Mouse (Mus musculus): ENCODE measurements around the gene Hoxa7. TPM values are rescaled to one million over a fixed set of nuclear protein-coding genes. Genes with fewer than 3 reads are reported as not detected.
A peak's percentile ranks its signal among the peaks of the same experiment; 100 is the strongest.

The Hoxa7 gene
- polyA plus RNA-seq (2014; fragmentation: Nextera tagmentation; extraction: Ambion mirVana) = 0.12 and 0.28 TPM in 2 replicates

- H3K4me3 ChIP-seq (ENCODE audit: control insufficient read depth in 1 of 2, insufficient read depth in 1 of 2, low read depth in 1 of 2, low read length in 2 of 2) = peak within 1 kb of the TSS; percentile 56 to 61
- peaks cover 100% of the 10 kb centered on the region for H3K27me3 ChIP-seq (ENCODE audit: control insufficient read depth, insufficient read depth, low read length)
- H3K4me1 ChIP-seq (ENCODE audit: control insufficient read depth in 2 of 2, insufficient read depth in 2 of 2, low read length in 2 of 2) = peaks cover 2 to 14% of the 10 kb centered on the region in 2 experiments; a peak in 1 of 4 replicates
- ATAC-seq (ENCODE audit: insufficient number of reproducible peaks, insufficient read depth, low FRiP score, low read depth) = peak; percentile 57
- H3K9me3 ChIP-seq (ENCODE audit: control insufficient read depth, low read length) = no peaks in the 10 kb centered on the region
- H3K27ac ChIP-seq (replicated peaks in 1 of 2; ENCODE audit: control insufficient read depth in 1 of 2, insufficient read depth in 1 of 2, low read depth in 2 of 2, low read length in 2 of 2) = no peak within 1 kb of the TSS
- no peaks in the 10 kb centered on the region for H3K36me3 ChIP-seq (ENCODE audit: control insufficient read depth, insufficient read depth, low read length)
- 2% methylated on average over 44 of the region's 46 CpGs for WGBS
- H3K9ac ChIP-seq (ENCODE audit: low read length) = peak within 1 kb of the TSS; percentile 57
- H3K4me2 ChIP-seq (ENCODE audit: low read length) = peak within 1 kb of the TSS; percentile 97
Measured at GRCm38 (mm10) chr6:52221337-52221992, at the start of gene Hoxa7. Gene Hoxa7, minus strand, starts transcription at chr6:52221854.

- ATAC-seq (ENCODE audit: insufficient number of reproducible peaks, insufficient read depth, low FRiP score, low read depth) = no peak
- Histone ChIP-seq H3K36me3 (ENCODE audit: control insufficient read depth, insufficient read depth, low read length) (no peaks in the 10 kb centered on the region), H3K9ac (ENCODE audit: low read length) (no peak overlapping the region), H3K4me3 (ENCODE audit: control insufficient read depth in 1 of 2, insufficient read depth in 1 of 2, low read depth in 1 of 2, low read length in 2 of 2) (no peak overlapping the region), H3K4me2 (ENCODE audit: low read length) (no peak overlapping the region), H3K9me3 (ENCODE audit: control insufficient read depth, low read length) (no peaks in the 10 kb centered on the region), H3K27ac (replicated peaks in 1 of 2; ENCODE audit: control insufficient read depth in 1 of 2, insufficient read depth in 1 of 2, low read depth in 2 of 2, low read length in 2 of 2) (no peak overlapping the region), H3K27me3 (ENCODE audit: control insufficient read depth, insufficient read depth, low read length) (peaks cover 98% of the 10 kb centered on the region), H3K4me1 (ENCODE audit: control insufficient read depth in 2 of 2, insufficient read depth in 2 of 2, low read length in 2 of 2) (peaks cover 0 to 3% of the 10 kb centered on the region in 2 experiments; a peak in 1 of 4 replicates)
- 8% methylated on average over 23 of the region's 23 CpGs for WGBS
Measured at GRCm38 (mm10) chr6:52270494-52271480, 49.1 kb upstream of the Hoxa7 start.

GRCm38 (mm10) chr6:52268756-52269155, 47.1 kb upstream of the Hoxa7 start:
- H3K9me3 ChIP-seq (ENCODE audit: control insufficient read depth, low read length) = no peaks in the 10 kb centered on the region
- 0 out of 4 replicates have a peak, but pooled peaks cover 0 to under 1% of the 10 kb centered on the region in 2 experiments for H3K4me1 ChIP-seq (ENCODE audit: control insufficient read depth in 2 of 2, insufficient read depth in 2 of 2, low read length in 2 of 2)
- peaks cover 99% of the 10 kb centered on the region for H3K27me3 ChIP-seq (ENCODE audit: control insufficient read depth, insufficient read depth, low read length)
- ATAC-seq (ENCODE audit: insufficient number of reproducible peaks, insufficient read depth, low FRiP score, low read depth) = no peak
- H3K4me3 ChIP-seq (ENCODE audit: control insufficient read depth in 1 of 2, insufficient read depth in 1 of 2, low read depth in 1 of 2, low read length in 2 of 2) = no peak overlapping the region
- 4% methylated on average over 3 of the region's 3 CpGs for WGBS
- H3K27ac ChIP-seq (replicated peaks in 1 of 2; ENCODE audit: control insufficient read depth in 1 of 2, insufficient read depth in 1 of 2, low read depth in 2 of 2, low read length in 2 of 2) = no peak overlapping the region
- no peak overlapping the region for H3K9ac ChIP-seq (ENCODE audit: low read length)
- no peaks in the 10 kb centered on the region for H3K36me3 ChIP-seq (ENCODE audit: control insufficient read depth, insufficient read depth, low read length)
- no peak overlapping the region for H3K4me2 ChIP-seq (ENCODE audit: low read length)

- H3K4me2 ChIP-seq (ENCODE audit: low read length) = no peak overlapping the region
- no peak overlapping the region for H3K9ac ChIP-seq (ENCODE audit: low read length)
- H3K9me3 ChIP-seq (ENCODE audit: control insufficient read depth, low read length) = no peaks in the 10 kb centered on the region
- 9% methylated on average over 7 of the region's 7 CpGs for WGBS
- H3K36me3 ChIP-seq (ENCODE audit: control insufficient read depth, insufficient read depth, low read length) = no peaks in the 10 kb centered on the region
- H3K4me3 ChIP-seq (ENCODE audit: control insufficient read depth in 1 of 2, insufficient read depth in 1 of 2, low read depth in 1 of 2, low read length in 2 of 2) = no peak overlapping the region
- H3K27me3 ChIP-seq (ENCODE audit: control insufficient read depth, insufficient read depth, low read length) = peaks cover 99% of the 10 kb centered on the region
- H3K27ac ChIP-seq (replicated peaks in 1 of 2; ENCODE audit: control insufficient read depth in 1 of 2, insufficient read depth in 1 of 2, low read depth in 2 of 2, low read length in 2 of 2) = no peak overlapping the region
- no peak for ATAC-seq (ENCODE audit: insufficient number of reproducible peaks, insufficient read depth, low FRiP score, low read depth)
- no peaks in the 10 kb centered on the region for H3K4me1 ChIP-seq (ENCODE audit: control insufficient read depth in 2 of 2, insufficient read depth in 2 of 2, low read length in 2 of 2)
Measured at GRCm38 (mm10) chr6:52268341-52268740, 46.7 kb upstream of the Hoxa7 start.

- WGBS = 9% methylated on average over 3 of the region's 3 CpGs
Measured at GRCm38 (mm10) chr6:52267691-52268090, 46.0 kb upstream of the Hoxa7 start.

GRCm38 (mm10) chr6:52267221-52267620, 45.6 kb upstream of the Hoxa7 start:
- H3K9ac ChIP-seq (ENCODE audit: low read length) = no peak overlapping the region

More at GRCm38 (mm10) chr6:52267691-52268090, 46.0 kb upstream of the Hoxa7 start:
- Histone ChIP-seq H3K9me3 (ENCODE audit: control insufficient read depth, low read length) (no peaks in the 10 kb centered on the region), H3K9ac (ENCODE audit: low read length) (no peak overlapping the region), H3K4me3 (ENCODE audit: control insufficient read depth in 1 of 2, insufficient read depth in 1 of 2, low read depth in 1 of 2, low read length in 2 of 2) (no peak overlapping the region), H3K27me3 (ENCODE audit: control insufficient read depth, insufficient read depth, low read length) (peaks cover 96% of the 10 kb centered on the region), H3K27ac (replicated peaks in 1 of 2; ENCODE audit: control insufficient read depth in 1 of 2, insufficient read depth in 1 of 2, low read depth in 2 of 2, low read length in 2 of 2) (no peak overlapping the region), H3K4me2 (ENCODE audit: low read length) (no peak overlapping the region), H3K36me3 (ENCODE audit: control insufficient read depth, insufficient read depth, low read length) (no peaks in the 10 kb centered on the region), H3K4me1 (ENCODE audit: control insufficient read depth in 2 of 2, insufficient read depth in 2 of 2, low read length in 2 of 2) (no peaks in the 10 kb centered on the region)
- ATAC-seq (ENCODE audit: insufficient number of reproducible peaks, insufficient read depth, low FRiP score, low read depth) = no peak

GRCm38 (mm10) chr6:52266666-52266985, 45.0 kb upstream of the Hoxa7 start:
- Histone ChIP-seq H3K4me1 (ENCODE audit: control insufficient read depth in 2 of 2, insufficient read depth in 2 of 2, low read length in 2 of 2) (no peaks in the 10 kb centered on the region), H3K4me3 (ENCODE audit: control insufficient read depth in 1 of 2, insufficient read depth in 1 of 2, low read depth in 1 of 2, low read length in 2 of 2) (no peak overlapping the region), H3K9ac (ENCODE audit: low read length) (no peak overlapping the region), H3K36me3 (ENCODE audit: control insufficient read depth, insufficient read depth, low read length) (no peaks in the 10 kb centered on the region), H3K4me2 (ENCODE audit: low read length) (no peak overlapping the region), H3K27ac (replicated peaks in 1 of 2; ENCODE audit: control insufficient read depth in 1 of 2, insufficient read depth in 1 of 2, low read depth in 2 of 2, low read length in 2 of 2) (no peak overlapping the region), H3K27me3 (ENCODE audit: control insufficient read depth, insufficient read depth, low read length) (peaks cover 97% of the 10 kb centered on the region), H3K9me3 (ENCODE audit: control insufficient read depth, low read length) (no peaks in the 10 kb centered on the region)
- ATAC-seq (ENCODE audit: insufficient number of reproducible peaks, insufficient read depth, low FRiP score, low read depth) = no peak
- WGBS = 1% methylated on average over 9 of the region's 9 CpGs

More at GRCm38 (mm10) chr6:52267221-52267620, 45.6 kb upstream of the Hoxa7 start:
- Histone ChIP-seq H3K9me3 (ENCODE audit: control insufficient read depth, low read length) (no peaks in the 10 kb centered on the region), H3K27me3 (ENCODE audit: control insufficient read depth, insufficient read depth, low read length) (peaks cover 96% of the 10 kb centered on the region), H3K27ac (replicated peaks in 1 of 2; ENCODE audit: control insufficient read depth in 1 of 2, insufficient read depth in 1 of 2, low read depth in 2 of 2, low read length in 2 of 2) (no peak overlapping the region), H3K4me1 (ENCODE audit: control insufficient read depth in 2 of 2, insufficient read depth in 2 of 2, low read length in 2 of 2) (no peaks in the 10 kb centered on the region), H3K4me2 (ENCODE audit: low read length) (no peak overlapping the region), H3K4me3 (ENCODE audit: control insufficient read depth in 1 of 2, insufficient read depth in 1 of 2, low read depth in 1 of 2, low read length in 2 of 2) (no peak overlapping the region), H3K36me3 (ENCODE audit: control insufficient read depth, insufficient read depth, low read length) (no peaks in the 10 kb centered on the region)
- ATAC-seq (ENCODE audit: insufficient number of reproducible peaks, insufficient read depth, low FRiP score, low read depth) = no peak
- WGBS = 23% methylated on average over 5 of the region's 5 CpGs

All from heart, embryonic 14.5 days (tissue).